In genomic region chr6:37419445-37419941, GRCm38 (mm10) we compare ENCODE assay signal across 8 mouse cellular contexts. TPM values are rescaled to one million over a fixed set of nuclear protein-coding genes. Genes with fewer than 3 reads are reported as not detected.
A peak's percentile ranks its signal among the peaks of the same experiment; 100 is the strongest.
DNase-seq lines count a peak whose midpoint lies in the region; ATAC-seq and TF ChIP-seq lines count a peak whose summit lies in the region.

No protein-coding gene starts in this region.

- no peaks in the 10 kb centered on the region for H3K9me3 ChIP-seq in lung, embryonic 15.5 days
- H3K9me3 ChIP-seq in embryonic facial prominence, embryonic 13.5 days: no peaks in the 10 kb centered on the region
- H3K9me3 ChIP-seq in heart, embryonic 12.5 days (replicated peaks): no peaks in the 10 kb centered on the region

- WGBS in lung, embryonic 15.5 days: 60% methylated on average over 17 of the region's 17 CpGs
- WGBS in lung, adult 2 months: 62% methylated on average over 17 of the region's 17 CpGs
- WGBS in embryonic facial prominence, embryonic 13.5 days: 52% methylated on average over 17 of the region's 17 CpGs
- WGBS in heart, embryonic 12.5 days: 63% methylated on average over 17 of the region's 17 CpGs
- 39% methylated on average over 17 of the region's 17 CpGs for WGBS in olfactory bulb, adult 2 months

- peak overlapping the region; percentile 61 for H3K27ac ChIP-seq in lung, embryonic 15.5 days
- H3K27ac ChIP-seq in embryonic facial prominence, embryonic 13.5 days: peak overlapping the region; percentile 92
- H3K27ac ChIP-seq in heart, embryonic 12.5 days (ENCODE audit: poor library complexity, severe bottlenecking): peak overlapping the region; percentile 76
- H3K27ac ChIP-seq in olfactory bulb, adult 2 months (ENCODE audit: insufficient read depth, low read depth, low read length): peak overlapping the region; percentile 98

- H3K4me3 ChIP-seq in lung, embryonic 15.5 days: no peak overlapping the region
- H3K4me3 ChIP-seq in lung, adult 2 months (replicated peaks; ENCODE audit: extremely low read depth, low read depth, low read length): no peak overlapping the region
- H3K4me3 ChIP-seq in embryonic facial prominence, embryonic 13.5 days: no peak overlapping the region
- H3K4me3 ChIP-seq in heart, embryonic 12.5 days: no peak overlapping the region
- H3K4me3 ChIP-seq in olfactory bulb, adult 2 months (ENCODE audit: insufficient read depth, low read depth, low read length): no peak overlapping the region

- ATAC-seq in lung, embryonic 15.5 days (ENCODE audit: borderline replicate concordance, extremely low read depth, low FRiP score, low TSS enrichment): no peak; the same call in 1 of the 2 replicates
- peak; percentile 70 for ATAC-seq in embryonic facial prominence, embryonic 13.5 days (ENCODE audit: insufficient number of reproducible peaks, insufficient read depth, low FRiP score, low TSS enrichment, low read depth)
- no peak for ATAC-seq in heart, embryonic 12.5 days (ENCODE audit: insufficient number of reproducible peaks, low FRiP score)

- no peak overlapping the region for H3K9ac ChIP-seq in lung, embryonic 15.5 days
- H3K9ac ChIP-seq in embryonic facial prominence, embryonic 13.5 days: peak overlapping the region; percentile 53; the same call in 1 of the 2 replicates
- peak overlapping the region; percentile 54; the same call in 1 of the 2 replicates for H3K9ac ChIP-seq in heart, embryonic 12.5 days

- H3K27me3 ChIP-seq in lung, embryonic 15.5 days: no peaks in the 10 kb centered on the region
- no peaks in the 10 kb centered on the region for H3K27me3 ChIP-seq in embryonic facial prominence, embryonic 13.5 days
- no peaks in the 10 kb centered on the region for H3K27me3 ChIP-seq in heart, embryonic 12.5 days (replicated peaks)

- no peak for DNase-seq in lung, adult 2 months
- DNase-seq in layer of hippocampus, adult 8-10 months (ENCODE audit: low spot score in 2 of 2): peak; percentile 81 to 82
- DNase-seq in adrenal gland, postnatal 25 days: no peak
- no peak for DNase-seq in adrenal gland, postnatal 4 days (ENCODE audit: low spot score in 2 of 2)

- TF ChIP-seq CTCF in lung, adult 2 months (IDR thresholded peaks at IDR 0.05; ENCODE audit: insufficient read depth, low read length): no peak
- TF ChIP-seq CTCF in olfactory bulb, adult 2 months (IDR thresholded peaks at IDR 0.05; ENCODE audit: insufficient read depth, low read depth, low read length): no peak

- no peaks in the 10 kb centered on the region for H3K36me3 ChIP-seq in lung, embryonic 15.5 days
- H3K36me3 ChIP-seq in embryonic facial prominence, embryonic 13.5 days: peaks cover 3% of the 10 kb centered on the region; the same call in 1 of the 2 replicates
- peaks cover 13% of the 10 kb centered on the region for H3K36me3 ChIP-seq in heart, embryonic 12.5 days

- H3K4me2 ChIP-seq in lung, embryonic 15.5 days: 0 out of 2 replicates have a peak overlapping the region, but pooled peaks have one; percentile 1
- H3K4me2 ChIP-seq in embryonic facial prominence, embryonic 13.5 days: peak overlapping the region; percentile 42
- peak overlapping the region; percentile 40; the same call in 1 of the 2 replicates for H3K4me2 ChIP-seq in heart, embryonic 12.5 days

- no peak for TF ChIP-seq POLR2A in lung, adult 2 months (IDR thresholded peaks at IDR 0.05; ENCODE audit: borderline replicate concordance, extremely low read depth, low read depth, low read length)
- TF ChIP-seq POLR2A in olfactory bulb, adult 2 months (IDR thresholded peaks at IDR 0.05; ENCODE audit: insufficient read depth, low read depth, low read length): 0 out of 2 replicates have a peak, but pooled peaks have one; percentile 26

- peaks cover 79% of the 10 kb centered on the region for H3K4me1 ChIP-seq in lung, embryonic 15.5 days
- peaks cover 30% of the 10 kb centered on the region for H3K4me1 ChIP-seq in lung, adult 2 months (ENCODE audit: control insufficient read depth, insufficient read depth, low read length)
- peaks cover 56% of the 10 kb centered on the region for H3K4me1 ChIP-seq in embryonic facial prominence, embryonic 13.5 days
- H3K4me1 ChIP-seq in heart, embryonic 12.5 days (replicated peaks): peaks cover 87% of the 10 kb centered on the region
- peaks cover 24% of the 10 kb centered on the region for H3K4me1 ChIP-seq in olfactory bulb, adult 2 months (ENCODE audit: control insufficient read depth, insufficient read depth, low read length)

RNA-seq across cellular contexts. Expression of gene Creb3l2, which starts 22.5 kb away (rescaled TPM):
- 27.8 and 28.0 TPM in 2 replicates for polyA plus RNA-seq in lung, embryonic 15.5 days (2015; fragmentation: Nextera tagmentation; extraction: Ambion mirVana)
- polyA plus RNA-seq in lung, adult 2 months (2012; rRNA removed): 21.0 and 24.1 TPM in 2 replicates
- 26.9 and 29.0 TPM in 2 replicates for polyA plus RNA-seq in embryonic facial prominence, embryonic 13.5 days (2015; fragmentation: Nextera tagmentation; extraction: Ambion mirVana)
- 49.4 and 52.2 TPM in 2 replicates for polyA plus RNA-seq in heart, embryonic 12.5 days (2016; fragmentation: Nextera tagmentation; extraction: Ambion mirVana)
- total RNA-seq in layer of hippocampus, adult 8-10 months (2022): 10 to 100 TPM; 10.3 to 15.9 (median 12.8) TPM
- not detected in 2 replicates for polyA plus RNA-seq in olfactory bulb, adult 2 months (2012; ENCODE audit: insufficient read depth, insufficient read length, low replicate concordance, missing spikeins)
- 78.9 and 95.9 TPM in 2 replicates for total RNA-seq in adrenal gland, postnatal 25 days (2021)
- total RNA-seq in adrenal gland, postnatal 4 days (2021): 10 to 100 TPM; 71.3 to 78.3 TPM

Comparison
In these comparisons a context has a peak if more than half of its experiments do, and no peak if none do; other contexts are left out.
1. DNase-seq: peak in layer of hippocampus, adult 8-10 months (2 of 2); none in lung, adult 2 months (single experiment), adrenal gland, postnatal 25 days (single experiment) and adrenal gland, postnatal 4 days (0 of 2).
2. Peak in every context shown above with its lines, with median percentiles within 50 percentile points of each other: H3K27ac ChIP-seq and H3K4me2 ChIP-seq.